Mouse (Mus musculus) heart, embryonic 14.5 days (tissue): ENCODE data around the gene Mboat1. TPM values are rescaled to one million over a fixed set of nuclear protein-coding genes. Genes with fewer than 3 reads are reported as not detected.

ENCODE experiments used
- ATAC-seq: fragments of 200-750 bp; cut with Nextera tagmentation; 2 replicates; pipeline ENCODE4 v1.8.0; 2017; ENCODE audit warnings: low read depth, moderate TSS enrichment; ENCODE audit not compliant: insufficient number of reproducible peaks, insufficient read depth, low FRiP score
- H3K27ac ChIP-seq, 2 experiments: fragments of 200-500 bp in 1 of 2; fragments of 300-500 bp in 1 of 2; sonication (generic) in 1 of 2; replicated peaks in 1 of 2; 2 replicates each; pipeline ENCODE4 v1.5.1; 2012 to 2014; ENCODE audit warnings: low read depth in 2 of 2, low read length in 2 of 2, control low read depth in 1 of 2, mild to moderate bottlenecking in 1 of 2, mixed read lengths in 1 of 2; ENCODE audit not compliant: control insufficient read depth in 1 of 2, insufficient read depth in 1 of 2
- H3K27me3 ChIP-seq: fragments of 300-500 bp; sonication (generic); 2 replicates; pipeline ENCODE4 v1.6.1; 2014; ENCODE audit warnings: mild to moderate bottlenecking, low read length, control low read depth; ENCODE audit not compliant: control insufficient read depth, insufficient read depth
- H3K36me3 ChIP-seq: fragments of 300-500 bp; sonication (generic); 2 replicates; pipeline ENCODE4 v1.6.1; 2014; ENCODE audit warnings: mild to moderate bottlenecking, control low read depth, low read length, mixed read lengths; ENCODE audit not compliant: control insufficient read depth, insufficient read depth
- H3K4me1 ChIP-seq, 2 experiments: fragments of 200-500 bp in 1 of 2; fragments of 300-500 bp in 1 of 2; sonication (generic) in 1 of 2; 2 replicates each; pipeline ENCODE4 v1.6.1; 2012 to 2014; ENCODE audit warnings: low read length in 2 of 2, control low read depth in 1 of 2, mixed read lengths in 1 of 2; ENCODE audit not compliant: control insufficient read depth in 2 of 2, insufficient read depth in 2 of 2
- H3K4me2 ChIP-seq: fragments of 300-500 bp; sonication (generic); 2 replicates; pipeline ENCODE4 v1.6.1; 2014; ENCODE audit warnings: mild to moderate bottlenecking, low read length
- H3K4me3 ChIP-seq, 2 experiments: fragments of 200-500 bp in 1 of 2; fragments of 300-500 bp in 1 of 2; sonication (generic) in 1 of 2; 2 replicates each; pipeline ENCODE4 v1.5.1; 2012 to 2014; ENCODE audit warnings: low read length in 2 of 2, mild to moderate bottlenecking in 2 of 2, control low read depth in 1 of 2, low read depth in 1 of 2, moderate library complexity in 1 of 2; ENCODE audit not compliant: control insufficient read depth in 1 of 2, insufficient read depth in 1 of 2
- H3K9ac ChIP-seq: fragments of 300-500 bp; sonication (generic); 2 replicates; pipeline ENCODE4 v1.6.1; 2014; ENCODE audit warnings: mild to moderate bottlenecking, low read length
- H3K9me3 ChIP-seq: fragments of 300-500 bp; sonication (generic); 2 replicates; pipeline ENCODE4 v1.6.1; 2016; ENCODE audit warnings: low read length, control low read depth; ENCODE audit not compliant: control insufficient read depth
- WGBS: fragments of 180-500 bp; shearing (Covaris S2); extraction: QIAGEN DNeasy Blood & Tissue Kit; methylation state at CpG from one replicate; pipeline ENCODE4 v1.1.7; 2014; 5-methylcytosine and 5-hydroxymethylcytosine counted together
- polyA plus RNA-seq: library from polyadenylated mRNA; unstranded; fragments of >200 nt; fragmentation: Nextera tagmentation; extraction: Ambion mirVana; gene quantifications from 2 replicates; pipeline ENCODE4 v1.2.1, GENCODE M21; 2014

Gene Mboat1
- polyA plus RNA-seq, 1 experiment from 2014 or later = 2.5 TPM

DNA sequence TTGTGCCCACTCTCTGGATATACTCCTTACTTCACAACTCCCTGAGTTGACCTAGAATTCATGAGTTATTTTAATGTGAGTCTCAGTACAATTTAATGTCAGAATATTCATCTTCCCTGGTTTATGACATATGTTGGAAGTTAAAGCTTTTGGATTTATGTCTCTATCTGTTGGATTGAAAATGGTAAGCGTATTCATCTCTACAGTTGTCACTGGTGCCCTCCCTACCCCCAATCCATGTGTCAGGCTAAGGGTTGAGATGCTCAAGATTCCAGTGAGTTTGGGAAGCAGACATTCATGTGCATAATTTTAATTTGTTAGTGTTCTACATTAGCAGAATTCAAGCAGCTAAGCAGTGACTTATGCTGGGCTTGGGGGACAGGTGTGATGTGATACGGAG, 64.4 kb downstream of the Mboat1 start:
- Histone ChIP-seq H3K36me3 (no peaks in the 10 kb centered on the region), H3K4me1 (no peaks in the 10 kb centered on the region), H3K27ac (no peak overlapping the region), H3K27me3 (no peaks in the 10 kb centered on the region), H3K4me3 (no peak overlapping the region), H3K4me2 (no peak overlapping the region), H3K9ac (no peak overlapping the region), H3K9me3 (no peaks in the 10 kb centered on the region)
- WGBS = 88% methylated on average over 2 of the region's 2 CpGs
- ATAC-seq = no peak

DNA sequence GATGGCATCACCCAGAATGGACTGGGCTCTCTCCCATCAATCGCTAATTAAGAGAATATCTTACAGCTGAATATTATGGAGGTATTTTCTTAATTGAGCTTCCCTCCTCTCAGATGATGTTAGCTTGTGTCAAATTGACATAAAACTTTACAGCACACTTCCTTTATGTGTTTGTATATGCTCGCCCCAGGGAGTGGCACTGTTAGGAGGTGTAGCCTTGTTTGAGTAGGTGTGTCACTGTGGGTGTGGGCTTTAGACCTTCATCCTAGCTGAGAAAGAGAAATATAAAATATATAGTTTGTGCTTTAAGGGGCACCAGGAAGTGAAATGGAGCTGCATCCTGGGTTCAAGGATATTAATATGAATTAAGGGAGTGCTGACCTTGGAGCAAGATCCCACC, 66.7 kb downstream of the Mboat1 start:
- H3K27me3 ChIP-seq = no peaks in the 10 kb centered on the region
- no peak overlapping the region for H3K27ac ChIP-seq
- no peak for ATAC-seq
- no peak overlapping the region for H3K4me3 ChIP-seq
- 88% methylated on average over 2 of the region's 2 CpGs for WGBS
- no peak overlapping the region for H3K4me2 ChIP-seq
- no peaks in the 10 kb centered on the region for H3K9me3 ChIP-seq
- H3K9ac ChIP-seq = no peak overlapping the region
- H3K4me1 ChIP-seq = no peaks in the 10 kb centered on the region
- H3K36me3 ChIP-seq = no peaks in the 10 kb centered on the region

DNA sequence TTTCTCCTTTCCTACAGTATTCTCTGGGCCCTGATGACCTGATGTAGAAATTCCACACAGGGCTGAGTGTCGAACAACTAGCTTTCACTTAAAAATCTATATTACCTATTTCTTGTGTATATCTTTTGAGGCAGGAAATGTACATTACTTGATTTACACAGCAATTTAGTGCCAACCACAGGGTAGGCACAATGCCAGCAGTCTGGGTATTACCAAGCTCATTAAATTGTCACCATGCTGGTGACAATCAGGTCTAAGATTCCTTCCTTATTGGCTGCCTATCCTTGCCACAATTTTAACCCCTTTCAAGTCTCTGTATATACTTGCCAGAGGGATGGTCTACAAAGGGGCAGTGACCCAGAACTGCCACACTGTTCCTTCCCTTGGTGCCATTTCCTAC, 71.9 kb downstream of the Mboat1 start:
- Histone ChIP-seq H3K36me3 (no peaks in the 10 kb centered on the region), H3K4me2 (no peak overlapping the region), H3K27me3 (no peaks in the 10 kb centered on the region), H3K4me1 (peaks cover 0 to 1% of the 10 kb centered on the region in 2 experiments; a peak in 1 of 4 replicates), H3K4me3 (no peak overlapping the region), H3K9ac (no peak overlapping the region), H3K9me3 (no peaks in the 10 kb centered on the region), H3K27ac (no peak overlapping the region)
- no peak for ATAC-seq
- whole genome bisulfite sequencing = 88% methylated on average over 1 of the region's 1 CpGs

DNA sequence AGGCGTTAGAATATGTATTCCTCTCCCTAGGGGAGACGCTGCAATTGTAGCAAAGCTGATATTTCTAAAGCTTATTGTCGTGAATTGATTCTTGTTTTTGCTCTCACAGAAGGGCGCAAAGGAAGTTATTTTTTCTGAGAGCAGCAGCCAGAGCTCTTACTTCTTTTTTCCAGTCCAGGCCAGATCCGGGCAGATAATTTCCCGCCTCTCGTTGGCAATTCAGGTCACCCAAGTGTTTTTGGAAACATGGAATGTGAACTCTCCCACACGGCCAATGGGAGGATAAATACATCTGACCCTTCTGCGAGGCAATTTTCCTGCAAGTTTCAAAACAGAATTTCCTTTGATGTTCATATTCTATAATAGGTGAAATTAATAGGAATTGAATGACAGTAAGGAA, 77.0 kb downstream of the Mboat1 start:
- no peak overlapping the region for H3K4me2 ChIP-seq
- no peak overlapping the region for H3K9ac ChIP-seq
- H3K27me3 ChIP-seq = no peaks in the 10 kb centered on the region
- H3K4me3 ChIP-seq = no peak overlapping the region
- no peak for ATAC-seq
- H3K27ac ChIP-seq = no peak overlapping the region
- no peaks in the 10 kb centered on the region for H3K9me3 ChIP-seq
- no peaks in the 10 kb centered on the region for H3K36me3 ChIP-seq
- peaks cover 0 to 3% of the 10 kb centered on the region in 2 experiments; a peak in 1 of 4 replicates for H3K4me1 ChIP-seq
- WGBS = 56% methylated on average over 9 of the region's 9 CpGs

DNA sequence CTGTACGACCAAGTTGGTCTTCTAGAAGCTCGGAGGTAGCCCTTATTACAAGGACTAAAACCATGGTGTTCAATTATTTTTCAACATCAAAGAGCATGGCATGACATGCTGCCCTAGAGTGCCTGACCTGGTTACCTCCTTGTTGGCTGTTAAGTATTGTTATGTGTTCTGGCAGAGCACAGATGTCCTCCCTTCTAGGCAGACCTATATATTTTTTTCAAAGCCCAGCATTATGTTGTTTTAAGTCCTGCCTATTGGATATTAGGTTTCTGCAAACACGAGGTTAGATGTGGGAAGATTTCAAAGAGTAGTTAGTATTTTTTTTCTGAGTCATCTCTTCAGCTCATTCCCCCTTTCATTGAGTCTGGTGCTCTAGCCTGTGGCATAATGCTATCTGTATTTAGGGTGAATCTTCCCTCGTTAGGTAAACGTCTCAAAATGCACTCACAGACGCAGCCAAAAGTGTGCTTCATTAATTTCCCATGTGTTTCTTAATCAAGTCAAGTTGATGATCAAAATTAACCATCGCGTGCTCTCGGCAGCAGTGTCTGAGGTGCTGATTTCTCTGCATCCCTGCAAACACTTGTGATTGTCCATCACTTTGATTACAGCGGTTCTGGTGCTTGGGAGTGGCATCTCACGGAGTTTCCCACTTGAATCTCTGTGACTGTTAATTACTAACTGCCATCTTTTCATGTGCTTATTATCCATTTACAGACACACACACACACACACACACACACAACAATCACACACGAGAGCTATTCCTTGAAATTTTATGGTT, 81.5 kb downstream of the Mboat1 start:
- ATAC-seq = no peak
- Histone ChIP-seq H3K9me3 (no peaks in the 10 kb centered on the region), H3K4me1 (peaks cover 0 to 3% of the 10 kb centered on the region in 2 experiments; a peak in 1 of 4 replicates), H3K4me2 (no peak overlapping the region), H3K27me3 (no peaks in the 10 kb centered on the region), H3K9ac (no peak overlapping the region), H3K36me3 (no peaks in the 10 kb centered on the region), H3K27ac (no peak overlapping the region), H3K4me3 (no peak overlapping the region)
- 77% methylated on average over 12 of the region's 12 CpGs for WGBS

DNA sequence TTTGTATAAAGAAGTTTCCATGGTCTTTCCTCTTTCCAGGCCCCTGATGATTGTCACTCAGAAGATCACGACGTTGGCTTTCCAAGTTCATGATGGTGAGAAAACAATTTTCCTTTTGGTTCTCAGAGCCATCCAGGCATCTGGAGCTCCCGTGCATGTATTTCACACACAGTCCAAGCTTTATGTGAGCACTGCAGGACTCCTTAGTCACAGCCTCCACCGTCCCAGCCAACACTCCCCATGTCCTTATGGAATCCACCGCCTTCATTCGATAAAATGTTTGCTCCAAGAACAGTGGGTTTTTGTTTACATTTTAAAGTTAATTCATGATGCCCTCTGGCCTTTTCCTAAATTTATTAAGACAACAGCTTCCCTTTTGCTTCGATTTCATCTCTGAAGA, 83.3 kb downstream of the Mboat1 start:
- Histone ChIP-seq H3K27me3 (no peaks in the 10 kb centered on the region), H3K4me1 (no peaks in the 10 kb centered on the region), H3K27ac (no peak overlapping the region), H3K36me3 (no peaks in the 10 kb centered on the region), H3K9me3 (no peaks in the 10 kb centered on the region), H3K4me2 (no peak overlapping the region), H3K9ac (no peak overlapping the region), H3K4me3 (no peak overlapping the region)
- no peak for ATAC-seq
- 85% methylated on average over 7 of the region's 7 CpGs for WGBS

DNA sequence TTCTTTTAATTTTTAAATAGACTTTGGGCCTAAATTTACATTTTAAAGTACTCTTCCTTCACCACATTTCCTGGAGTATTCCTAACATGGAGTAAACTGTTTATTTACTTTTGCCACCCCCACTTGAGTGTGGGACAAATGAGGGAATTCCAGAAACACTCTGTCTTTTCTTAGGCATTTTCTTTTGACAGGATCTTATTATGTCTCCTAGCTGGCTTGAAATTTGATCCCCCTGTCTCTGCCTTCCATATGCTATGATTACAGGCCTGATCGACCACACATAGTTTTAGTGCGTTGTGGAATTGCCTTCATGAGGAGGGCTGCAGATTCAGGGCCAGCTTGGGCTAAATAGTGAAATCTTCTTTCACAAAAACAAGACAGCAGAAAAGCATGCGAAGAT, 85.0 kb downstream of the Mboat1 start:
- no peak overlapping the region for H3K4me2 ChIP-seq
- no peak overlapping the region for H3K9ac ChIP-seq
- no peaks in the 10 kb centered on the region for H3K9me3 ChIP-seq
- no peaks in the 10 kb centered on the region for H3K36me3 ChIP-seq
- 45% methylated on average over 3 of the region's 3 CpGs for WGBS
- no peak overlapping the region for H3K4me3 ChIP-seq
- no peak for ATAC-seq
- no peaks in the 10 kb centered on the region for H3K27me3 ChIP-seq
- H3K4me1 ChIP-seq = peaks cover 0 to 2% of the 10 kb centered on the region in 2 experiments; a peak in 1 of 4 replicates
- no peak overlapping the region for H3K27ac ChIP-seq

DNA sequence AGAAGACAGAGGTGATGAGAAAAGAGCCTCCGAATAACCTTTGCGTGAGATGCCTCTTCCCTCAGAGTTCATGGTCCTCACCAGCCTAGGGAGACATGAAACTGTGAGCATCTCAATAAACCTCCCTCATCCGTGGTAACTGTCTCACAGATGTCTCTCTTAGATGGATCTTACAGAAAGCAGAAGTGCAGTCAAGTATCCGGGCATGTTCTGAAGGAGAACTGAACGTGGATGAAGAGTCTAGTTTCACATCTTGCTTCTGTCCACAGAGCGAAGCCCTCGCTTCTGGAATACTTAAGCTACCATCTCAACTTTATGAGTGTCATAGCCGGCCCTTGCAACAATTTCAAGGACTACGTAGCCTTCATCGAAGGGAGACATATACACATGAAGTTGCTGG, 87.8 kb downstream of the Mboat1 start:
- Histone ChIP-seq H3K9me3 (no peaks in the 10 kb centered on the region), H3K4me2 (no peak overlapping the region), H3K27me3 (no peaks in the 10 kb centered on the region), H3K4me1 (peaks cover 0 to 2% of the 10 kb centered on the region in 2 experiments; a peak in 1 of 4 replicates), H3K27ac (no peak overlapping the region), H3K36me3 (no peaks in the 10 kb centered on the region), H3K4me3 (no peak overlapping the region), H3K9ac (no peak overlapping the region)
- 94% methylated on average over 10 of the region's 10 CpGs for WGBS
- ATAC-seq = no peak
